Mouse (Mus musculus): ENCODE measurements around the gene Aldoc. TPM values are rescaled to one million over a fixed set of nuclear protein-coding genes. Genes with fewer than 3 reads are reported as not detected.
A peak's percentile ranks its signal among the peaks of the same experiment; 100 is the strongest.

Aldoc gene
- polyA plus RNA-seq, 1 experiment from 2014 or later, result 1.6 TPM

DNA sequence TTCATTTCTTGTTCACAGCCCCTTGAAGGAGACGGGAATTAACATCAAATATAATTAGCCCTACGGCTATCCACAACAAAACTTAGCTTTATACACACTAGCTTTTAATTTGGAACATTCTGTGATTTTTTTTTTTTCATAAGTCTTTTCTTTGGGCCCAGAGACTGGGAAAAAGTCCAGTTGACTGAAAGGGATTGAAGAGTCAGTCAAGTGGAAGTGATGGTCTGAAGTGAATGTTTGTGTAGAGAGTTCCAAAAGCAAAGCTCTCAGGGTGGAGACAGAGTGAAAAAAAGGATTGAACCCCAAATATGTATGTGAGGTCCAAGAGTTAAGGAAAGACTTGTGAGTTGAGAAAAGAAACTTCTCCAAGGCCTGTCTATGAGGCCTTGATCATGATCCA, 4.4 kb upstream of the Aldoc start:
- DNase-seq (ENCODE audit: low spot score), result no peak
- Histone ChIP-seq H3K27ac (replicated peaks) (no peak overlapping the region), H3K36me3 (peaks cover 99% of the 10 kb centered on the region), H3K4me1 (peaks cover 11% of the 10 kb centered on the region), H3K27me3 (ENCODE audit: low read depth, poor library complexity, severe bottlenecking) (no peaks in the 10 kb centered on the region), H3K9me3 (replicated peaks) (no peaks in the 10 kb centered on the region), H3K4me3 (no peak overlapping the region)
- WGBS, result 92% methylated on average over 2 of the region's 2 CpGs

DNA sequence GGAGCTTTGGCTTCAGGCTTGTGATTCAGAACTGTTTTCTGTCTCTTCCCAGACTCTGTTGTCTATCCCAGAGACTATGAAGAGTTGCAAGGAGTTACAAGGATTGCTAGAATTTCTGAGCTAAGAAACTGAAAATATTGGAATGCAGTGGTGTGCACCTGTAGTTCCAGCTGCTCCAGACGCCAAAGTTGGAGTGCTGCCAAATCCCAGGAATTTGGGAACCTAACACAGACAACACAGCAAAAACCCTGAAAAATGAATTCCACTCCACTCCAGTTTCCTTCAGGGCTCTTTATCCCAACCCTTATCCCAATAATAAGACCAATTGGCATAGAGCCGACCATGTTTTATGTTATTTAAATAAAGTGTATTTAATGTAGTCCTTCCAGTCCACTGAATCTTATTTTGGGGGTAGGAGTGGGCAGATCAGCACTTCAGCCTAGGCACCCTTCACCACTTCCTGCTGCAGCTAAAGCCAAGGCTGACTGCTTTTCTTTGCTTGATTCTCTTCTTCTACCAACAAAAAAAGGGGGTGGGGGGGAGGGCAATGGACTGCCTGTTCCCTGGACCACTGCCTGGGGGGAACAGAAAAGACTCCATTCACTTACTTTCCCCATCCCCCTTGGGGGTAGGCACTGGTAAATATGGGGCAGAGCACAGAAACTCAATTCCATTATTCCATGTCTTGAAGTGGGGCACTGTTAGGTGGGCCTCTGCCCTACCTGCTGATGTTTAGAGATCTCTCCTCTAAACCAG, 514 bp upstream of the Aldoc start:
- DNase-seq (ENCODE audit: low spot score), result no peak
- H3K4me1 ChIP-seq, result peaks cover 11% of the 10 kb centered on the region
- H3K9me3 ChIP-seq (replicated peaks), result no peaks in the 10 kb centered on the region
- peaks cover 85% of the 10 kb centered on the region for H3K36me3 ChIP-seq
- no peaks in the 10 kb centered on the region for H3K27me3 ChIP-seq (ENCODE audit: low read depth, poor library complexity, severe bottlenecking)
- 92% methylated on average over 2 of the region's 2 CpGs for WGBS
- no peak overlapping the region for H3K4me3 ChIP-seq
- H3K27ac ChIP-seq (replicated peaks), result no peak overlapping the region

DNA sequence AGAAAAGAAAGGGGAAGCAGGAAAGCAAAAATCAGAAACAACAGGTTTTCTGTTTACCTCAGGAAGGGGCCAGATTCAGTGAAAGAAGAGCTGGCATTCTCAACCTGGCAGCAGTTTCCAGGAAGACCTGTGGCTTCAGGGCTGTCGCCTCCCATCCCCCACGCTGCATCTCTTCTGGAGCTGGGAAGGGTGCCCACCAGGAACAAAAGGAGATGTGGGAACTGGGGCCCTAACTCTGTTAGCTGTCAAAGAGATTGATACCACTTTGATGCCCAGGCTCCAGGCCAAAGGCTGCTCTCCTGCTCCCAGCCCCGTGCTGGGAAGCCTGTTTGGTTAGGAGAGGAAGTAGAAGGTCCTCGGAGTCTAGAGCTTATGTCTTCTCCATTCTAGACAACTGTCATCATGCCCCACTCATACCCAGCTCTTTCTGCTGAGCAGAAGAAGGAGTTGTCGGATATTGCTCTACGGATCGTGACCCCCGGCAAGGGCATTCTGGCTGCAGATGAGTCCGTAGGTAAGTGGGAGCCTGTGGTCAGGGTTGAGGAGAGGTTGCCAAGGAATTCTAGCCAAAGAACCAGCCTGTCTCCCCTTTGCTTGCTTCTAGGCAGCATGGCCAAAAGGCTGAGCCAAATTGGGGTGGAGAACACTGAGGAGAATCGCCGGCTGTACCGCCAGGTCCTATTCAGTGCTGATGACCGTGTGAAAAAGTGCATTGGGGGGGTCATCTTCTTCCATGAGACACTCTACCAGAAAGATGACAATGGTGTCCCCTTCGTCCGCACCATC, 1.4 kb downstream of the Aldoc start:
- 89% methylated on average over 15 of the region's 15 CpGs for WGBS
- Histone ChIP-seq H3K27ac (replicated peaks) (no peak overlapping the region), H3K4me1 (peaks cover 20% of the 10 kb centered on the region), H3K36me3 (peaks cover 65% of the 10 kb centered on the region), H3K4me3 (no peak overlapping the region), H3K27me3 (ENCODE audit: low read depth, poor library complexity, severe bottlenecking) (no peaks in the 10 kb centered on the region), H3K9me3 (replicated peaks) (no peaks in the 10 kb centered on the region)
- DNase-seq (ENCODE audit: low spot score), result no peak

DNA sequence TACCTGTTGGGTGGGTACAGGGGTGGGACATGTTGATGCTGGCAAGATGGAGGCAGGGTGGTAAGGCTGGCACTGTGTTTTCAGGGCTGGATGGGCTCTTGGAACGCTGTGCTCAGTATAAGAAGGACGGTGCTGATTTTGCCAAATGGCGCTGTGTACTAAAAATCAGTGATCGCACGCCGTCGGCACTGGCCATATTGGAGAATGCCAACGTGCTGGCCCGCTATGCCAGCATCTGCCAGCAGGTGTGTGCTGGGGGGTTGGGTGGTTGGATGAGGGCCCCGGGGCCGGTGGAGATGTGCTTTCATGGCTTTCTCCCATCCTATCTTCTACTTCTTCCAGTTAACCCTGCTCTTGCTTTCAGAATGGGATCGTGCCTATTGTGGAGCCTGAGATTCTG, 2.2 kb downstream of the Aldoc start:
- no peak for DNase-seq (ENCODE audit: low spot score)
- Histone ChIP-seq H3K36me3 (peaks cover 57% of the 10 kb centered on the region), H3K27ac (replicated peaks) (no peak overlapping the region), H3K9me3 (replicated peaks) (no peaks in the 10 kb centered on the region), H3K4me3 (no peak overlapping the region), H3K27me3 (ENCODE audit: low read depth, poor library complexity, severe bottlenecking) (no peaks in the 10 kb centered on the region), H3K4me1 (peaks cover 26% of the 10 kb centered on the region)
- 92% methylated on average over 12 of the region's 12 CpGs for WGBS

DNA sequence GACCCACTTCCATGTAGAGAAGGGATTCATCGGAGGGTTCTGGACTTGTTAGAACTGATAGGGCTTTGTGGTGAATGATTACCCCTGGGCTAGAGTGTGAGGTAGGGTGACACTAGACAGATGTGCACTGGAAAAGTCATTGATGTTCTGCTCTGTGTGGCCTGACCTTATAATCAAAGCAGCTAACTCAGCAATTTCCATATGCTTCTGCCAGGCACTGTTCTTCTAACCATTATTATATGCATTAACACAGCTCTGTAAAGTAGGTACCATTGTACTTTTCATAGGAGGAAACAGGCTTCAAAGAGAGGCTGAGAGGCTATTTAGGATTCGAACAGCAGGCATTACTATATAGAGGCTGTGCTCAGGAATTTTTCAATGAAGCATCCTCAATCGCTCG, 4.4 kb downstream of the Aldoc start:
- Histone ChIP-seq H3K4me1 (peaks cover 24% of the 10 kb centered on the region), H3K27me3 (ENCODE audit: low read depth, poor library complexity, severe bottlenecking) (no peaks in the 10 kb centered on the region), H3K4me3 (no peak overlapping the region), H3K27ac (replicated peaks) (no peak overlapping the region), H3K36me3 (peaks cover 45% of the 10 kb centered on the region), H3K9me3 (replicated peaks) (no peaks in the 10 kb centered on the region)
- DNase-seq (ENCODE audit: low spot score), result no peak
- WGBS, result 91% methylated on average over 4 of the region's 4 CpGs

DNA sequence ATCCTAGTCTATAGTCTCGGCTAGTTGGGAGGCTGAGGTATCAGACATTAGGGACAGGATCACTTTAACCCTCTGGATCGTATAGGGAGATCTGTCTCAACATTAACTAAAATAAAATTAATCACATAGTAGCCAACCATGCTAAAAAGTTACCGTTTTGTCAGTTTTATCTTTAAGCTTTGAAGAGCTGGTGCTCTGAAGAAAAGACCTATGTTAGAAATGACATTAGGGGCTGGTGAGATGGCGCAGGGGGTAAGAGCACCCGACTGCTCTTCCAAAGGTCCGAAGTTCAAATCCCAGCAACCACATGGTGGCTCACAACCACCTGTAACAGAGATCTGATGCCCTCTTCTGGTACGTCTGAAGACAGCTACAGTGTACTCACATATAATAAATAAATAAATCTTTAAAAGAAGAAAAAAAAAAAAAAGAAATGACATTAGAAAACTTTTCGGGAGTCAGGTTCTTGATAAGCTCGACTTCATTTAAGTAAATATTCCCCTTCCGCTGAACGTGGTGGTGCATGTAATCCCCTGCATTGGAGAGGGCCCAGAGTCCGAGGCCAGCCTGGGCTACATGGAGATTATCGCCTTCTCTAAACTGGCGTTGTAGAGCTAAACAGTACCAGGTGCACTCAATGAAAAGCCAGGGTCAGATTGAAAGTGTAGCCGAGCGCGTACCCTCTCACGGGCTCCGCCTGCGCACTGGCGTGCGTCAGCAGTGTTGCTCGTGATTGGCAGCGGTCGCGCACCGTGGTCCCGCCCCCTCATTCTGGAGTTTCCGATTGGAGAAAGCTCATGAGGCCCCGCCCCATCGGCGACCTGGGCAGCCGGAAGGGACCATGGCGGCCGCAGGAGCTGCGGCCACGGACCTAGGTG, 5.1 kb downstream of the Aldoc start, which contains the start of gene Pigs:
Gene Pigs, plus strand, starts transcription at position 782 of the 878 bp plus-strand sequence.
- peak; percentile 95 for DNase-seq (ENCODE audit: low spot score)
- Histone ChIP-seq H3K36me3 (peaks cover 45% of the 10 kb centered on the region), H3K4me3 (peak within 1 kb of the TSS; percentile 85), H3K27ac (replicated peaks) (peak within 1 kb of the TSS; percentile 88), H3K27me3 (ENCODE audit: low read depth, poor library complexity, severe bottlenecking) (no peaks in the 10 kb centered on the region), H3K9me3 (replicated peaks) (no peaks in the 10 kb centered on the region), H3K4me1 (peaks cover 17% of the 10 kb centered on the region)
- 14% methylated on average over 37 of the region's 37 CpGs for WGBS

DNA sequence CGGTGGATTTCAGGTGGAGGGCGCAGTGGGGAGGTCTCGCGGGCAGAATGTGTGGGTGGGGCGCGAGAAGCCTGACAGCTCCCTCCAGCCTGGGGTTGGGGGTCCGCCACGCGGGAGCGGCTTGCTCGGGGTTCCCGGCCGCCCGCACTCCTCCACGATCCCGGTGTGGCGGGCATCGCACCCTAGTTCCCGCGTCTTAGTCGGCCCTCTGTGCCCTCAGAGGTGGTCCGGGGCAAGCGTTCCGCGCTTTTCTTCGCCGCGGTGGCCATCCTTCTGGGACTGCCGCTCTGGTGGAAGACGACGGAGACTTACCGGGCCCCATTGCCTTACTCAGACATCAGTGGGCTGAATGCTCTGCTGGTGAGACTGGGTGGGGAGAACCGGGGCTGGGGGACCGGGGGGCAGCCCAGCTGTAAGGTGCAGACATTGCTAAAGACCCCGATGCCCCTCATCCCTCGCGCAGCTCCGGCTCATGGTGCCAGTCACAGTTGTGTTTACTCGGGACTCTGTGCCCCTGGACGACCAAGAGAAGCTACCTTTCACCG, 5.8 kb downstream of the Aldoc start:
- Histone ChIP-seq H3K4me1 (peaks cover 15% of the 10 kb centered on the region), H3K27ac (replicated peaks) (peak overlapping the region; percentile 88), H3K27me3 (ENCODE audit: low read depth, poor library complexity, severe bottlenecking) (no peaks in the 10 kb centered on the region), H3K4me3 (peak overlapping the region; percentile 85), H3K36me3 (peaks cover 48% of the 10 kb centered on the region), H3K9me3 (replicated peaks) (no peaks in the 10 kb centered on the region)
- DNase-seq (ENCODE audit: low spot score), result no peak
- 1% methylated on average over 41 of the region's 41 CpGs for WGBS

DNA sequence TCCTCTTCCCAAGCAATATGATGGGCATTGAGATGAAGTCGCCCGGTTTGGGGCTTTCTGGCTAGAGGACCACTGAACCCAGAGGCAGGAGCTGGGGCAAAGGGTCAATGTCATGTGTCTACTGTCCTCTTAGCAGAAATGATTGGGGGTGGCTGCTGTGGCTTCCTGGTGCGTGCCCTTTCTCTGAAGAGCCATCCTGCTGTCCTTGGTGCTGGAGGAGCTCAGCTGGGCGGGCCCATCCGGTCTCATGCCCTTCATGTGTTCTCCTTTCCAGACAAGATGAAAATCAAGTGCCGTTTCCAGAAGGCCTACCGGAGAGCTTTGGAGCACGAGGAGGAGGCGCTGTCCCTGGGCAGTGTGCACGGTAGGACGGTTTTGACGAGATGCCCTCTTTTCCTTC, 9.9 kb downstream of the Aldoc start:
- Histone ChIP-seq H3K27me3 (ENCODE audit: low read depth, poor library complexity, severe bottlenecking) (no peaks in the 10 kb centered on the region), H3K4me1 (peaks cover 15% of the 10 kb centered on the region), H3K36me3 (peaks cover 63% of the 10 kb centered on the region), H3K9me3 (replicated peaks) (no peaks in the 10 kb centered on the region), H3K4me3 (no peak overlapping the region), H3K27ac (replicated peaks) (no peak overlapping the region)
- no peak for DNase-seq (ENCODE audit: low spot score)
- 93% methylated on average over 12 of the region's 12 CpGs for WGBS

DNA sequence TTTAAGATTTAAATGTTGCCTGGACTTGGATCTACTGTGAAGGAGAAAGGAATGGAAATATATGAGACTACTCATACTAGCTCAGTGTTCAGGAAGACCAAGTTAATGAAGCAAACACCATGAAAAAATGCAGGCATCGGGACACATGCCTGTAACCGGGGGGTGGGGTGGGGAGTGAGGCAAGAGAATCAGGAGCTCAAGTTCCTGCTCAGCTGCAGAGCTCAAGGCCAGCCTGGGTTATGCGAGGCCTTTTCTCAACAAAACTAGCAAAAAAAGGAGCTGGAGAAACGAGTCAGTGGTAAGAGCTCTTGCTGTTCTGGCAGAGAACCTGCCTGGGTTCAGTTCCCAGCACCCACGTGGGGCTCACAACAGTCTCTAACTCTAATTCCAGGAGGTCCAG, 11.2 kb downstream of the Aldoc start:
- Histone ChIP-seq H3K9me3 (replicated peaks) (no peaks in the 10 kb centered on the region), H3K4me3 (no peak overlapping the region), H3K36me3 (peaks cover 74% of the 10 kb centered on the region), H3K4me1 (peaks cover 8% of the 10 kb centered on the region), H3K27ac (replicated peaks) (no peak overlapping the region), H3K27me3 (ENCODE audit: low read depth, poor library complexity, severe bottlenecking) (no peaks in the 10 kb centered on the region)
- DNase-seq (ENCODE audit: low spot score), result no peak
- WGBS, result 92% methylated on average over 5 of the region's 5 CpGs

DNA sequence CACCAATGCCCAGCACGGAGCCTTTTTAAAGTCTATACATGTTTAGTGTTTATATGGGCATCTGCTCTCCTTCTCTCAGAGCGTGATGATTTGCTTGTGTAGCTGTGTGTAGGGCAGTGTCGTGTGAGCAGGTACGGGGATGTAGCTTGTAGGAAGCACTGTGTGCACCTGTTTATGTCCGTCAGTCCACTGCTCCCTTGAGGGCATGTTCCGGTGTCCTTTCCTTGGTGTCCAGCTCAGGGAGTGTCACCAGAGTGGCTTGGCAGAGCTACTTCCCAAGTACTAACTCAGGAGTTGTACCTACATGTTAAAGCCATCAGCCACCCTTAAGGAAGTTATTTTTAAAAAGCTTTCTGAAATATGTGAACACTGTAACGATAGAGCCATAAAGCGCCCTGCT, 14.3 kb downstream of the Aldoc start:
- 96% methylated on average over 8 of the region's 8 CpGs for WGBS

DNA sequence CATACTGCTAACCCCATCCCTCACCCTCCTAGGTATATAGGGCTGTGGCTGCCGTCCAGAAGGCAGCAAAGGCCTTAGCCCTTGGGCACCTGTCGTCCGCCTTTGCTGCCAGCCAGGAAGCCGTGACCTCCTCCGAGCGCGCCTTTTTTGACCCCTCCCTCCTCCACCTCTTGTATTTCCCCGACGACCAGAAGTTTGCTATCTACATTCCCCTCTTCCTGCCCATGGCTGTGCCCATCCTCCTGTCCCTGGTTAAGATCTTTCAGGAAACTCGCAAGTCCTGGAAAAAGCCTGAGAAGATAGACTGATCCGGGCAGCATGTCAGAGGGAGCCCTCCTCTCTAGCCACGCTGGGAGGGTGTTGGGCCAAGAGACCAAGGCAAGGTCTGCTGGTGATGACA, 18.9 kb downstream of the Aldoc start:
- no peak for DNase-seq (ENCODE audit: low spot score)
- WGBS, result 85% methylated on average over 12 of the region's 12 CpGs
- H3K36me3 ChIP-seq, result peaks cover 48% of the 10 kb centered on the region
- H3K27ac ChIP-seq (replicated peaks), result no peak overlapping the region
- no peaks in the 10 kb centered on the region for H3K27me3 ChIP-seq (ENCODE audit: low read depth, poor library complexity, severe bottlenecking)
- H3K4me1 ChIP-seq, result peaks cover 40% of the 10 kb centered on the region
- no peak overlapping the region for H3K4me3 ChIP-seq
- no peaks in the 10 kb centered on the region for H3K9me3 ChIP-seq (replicated peaks)

More for the DNA sequence above, 14.3 kb downstream of the Aldoc start:
- no peak for DNase-seq (ENCODE audit: low spot score)
- Histone ChIP-seq H3K4me1 (no peaks in the 10 kb centered on the region), H3K9me3 (replicated peaks) (no peaks in the 10 kb centered on the region), H3K36me3 (peaks cover 94% of the 10 kb centered on the region), H3K4me3 (no peak overlapping the region), H3K27ac (replicated peaks) (no peak overlapping the region), H3K27me3 (ENCODE audit: low read depth, poor library complexity, severe bottlenecking) (no peaks in the 10 kb centered on the region)

All from midbrain, embryonic 10.5 days (tissue).